Mouse (Mus musculus) CH12.LX (cell line): ENCODE data around the gene Mfsd2a. TPM values are rescaled to one million over a fixed set of nuclear protein-coding genes. Genes with fewer than 3 reads are reported as not detected.

Experiments used
- DNase-seq: peaks from one replicate; pipeline ENCODE4 v3.0.0-alpha.2; 2013; ENCODE audit errors: extremely low read depth
- H3K27ac ChIP-seq: 2 replicates; pipeline ENCODE4 v1.5.1; 2012; ENCODE audit warnings: low read depth, mild to moderate bottlenecking, control low read depth, moderate library complexity; ENCODE audit not compliant: insufficient read depth
- H3K27me3 ChIP-seq: replicated peaks from 2 replicates; pipeline ENCODE3; 2012; ENCODE audit warnings: inconsistent platforms
- H3K36me3 ChIP-seq, 2 experiments: replicated peaks in 1 of 2; 2 replicates each; pipeline versions ENCODE3 to v1.6.1; 2012; ENCODE audit warnings: inconsistent platforms in 1 of 2, low read length in 1 of 2, mild to moderate bottlenecking in 1 of 2, mixed read lengths in 1 of 2, moderate library complexity in 1 of 2; ENCODE audit not compliant: control insufficient read depth in 1 of 2, insufficient read depth in 1 of 2
- H3K4me1 ChIP-seq, 2 experiments: 2 replicates each; pipeline ENCODE4 v1.6.1; 2012; ENCODE audit warnings: inconsistent platforms in 1 of 2, moderate library complexity in 1 of 2; ENCODE audit not compliant: insufficient read depth in 2 of 2, control insufficient read depth in 1 of 2
- H3K4me2 ChIP-seq: 2 replicates; pipeline ENCODE4 v1.6.1; 2012; ENCODE audit warnings: low read depth, mild to moderate bottlenecking, control low read depth; ENCODE audit not compliant: poor library complexity, insufficient read depth, severe bottlenecking
- H3K4me3 ChIP-seq, 3 experiments: fragments of 150-350 bp in 1 of 3; sonication (generic) in 1 of 3; replicated peaks in 1 of 3; 2 replicates each; pipeline versions ENCODE3 to v1.5.1; 2011 to 2012; ENCODE audit warnings: low read depth in 2 of 3, low read length in 2 of 3, mild to moderate bottlenecking in 2 of 3, moderate library complexity in 2 of 3, control low read depth in 1 of 3, improper control_type of control experiment in 1 of 3, inconsistent platforms in 1 of 3, mixed read lengths in 1 of 3; ENCODE audit not compliant: poor library complexity in 1 of 3
- H3K79me2 ChIP-seq: replicated peaks from 2 replicates; pipeline ENCODE4 v1.6.1; 2012; ENCODE audit warnings: mild to moderate bottlenecking, moderate library complexity; ENCODE audit not compliant: control insufficient read depth, poor library complexity, insufficient read depth, severe bottlenecking; ENCODE audit errors: extremely low read depth
- H3K9ac ChIP-seq: 2 replicates; pipeline ENCODE4 v1.6.1; 2012; ENCODE audit warnings: low read depth, mild to moderate bottlenecking, control low read depth, moderate library complexity; ENCODE audit not compliant: insufficient read depth
- H3K9me3 ChIP-seq: replicated peaks from 2 replicates; pipeline ENCODE3; 2012; ENCODE audit warnings: low read length, inconsistent platforms, mixed read lengths
- CHD1 ChIP-seq: IDR thresholded peaks from 2 replicates; pipeline ENCODE4 v1.6.1; 2012; ENCODE audit warnings: low read depth, low read length, improper control_type of control experiment, inconsistent platforms
- CHD2 ChIP-seq: IDR thresholded peaks from 2 replicates; pipeline ENCODE4 v1.6.1; 2011; ENCODE audit warnings: low read length, improper control_type of control experiment
- CTCF ChIP-seq, 2 experiments: IDR thresholded peaks in 1 of 2; conservative IDR thresholded peaks in 1 of 2; 2 replicates each; pipeline ENCODE4 v1.5.1; 2011 to 2012; ENCODE audit warnings: low read depth in 2 of 2, low read length in 2 of 2, improper control_type of control experiment in 1 of 2, inconsistent platforms in 1 of 2, mild to moderate bottlenecking in 1 of 2, moderate library complexity in 1 of 2
- E2F4 ChIP-seq: IDR thresholded peaks from 2 replicates; pipeline ENCODE4 v1.6.1; 2011; ENCODE audit warnings: low read depth, low read length, improper control_type of control experiment; ENCODE audit not compliant: insufficient replicate concordance
- ELF1 ChIP-seq: IDR thresholded peaks from 2 replicates; pipeline ENCODE4 v1.6.1; 2014; ENCODE audit warnings: low read depth, mild to moderate bottlenecking, inconsistent platforms, low read length, improper control_type of control experiment
- ETS1 ChIP-seq: conservative IDR thresholded peaks from 2 replicates; pipeline ENCODE4 v1.6.1; 2012; ENCODE audit warnings: low read depth, mild to moderate bottlenecking, inconsistent platforms, low read length, improper control_type of control experiment, moderate library complexity
- GABPA ChIP-seq: IDR thresholded peaks from 2 replicates; pipeline ENCODE4 v1.6.1; 2012; ENCODE audit warnings: low read depth, low read length, improper control_type of control experiment, inconsistent platforms; ENCODE audit not compliant: insufficient replicate concordance
- JUN ChIP-seq: IDR thresholded peaks from 2 replicates; pipeline ENCODE4 v1.6.1; 2011; ENCODE audit warnings: low read depth, mild to moderate bottlenecking, low read length, improper control_type of control experiment, moderate library complexity; ENCODE audit not compliant: insufficient read depth
- JUND ChIP-seq: conservative IDR thresholded peaks from 2 replicates; pipeline ENCODE4 v1.6.1; 2011; ENCODE audit warnings: low read depth, low read length, improper control_type of control experiment
- KAT2A ChIP-seq: IDR thresholded peaks from 2 replicates; pipeline ENCODE4 v1.6.1; 2012; ENCODE audit warnings: low read length, improper control_type of control experiment, inconsistent platforms; ENCODE audit not compliant: insufficient replicate concordance
- MAFK ChIP-seq: IDR thresholded peaks from 2 replicates; pipeline ENCODE4 v1.6.1; 2011; ENCODE audit warnings: low read length, improper control_type of control experiment; ENCODE audit not compliant: insufficient replicate concordance
- MAX ChIP-seq: IDR thresholded peaks from 2 replicates; pipeline ENCODE4 v1.6.1; 2011; ENCODE audit warnings: low read length, improper control_type of control experiment
- MAZ ChIP-seq: IDR thresholded peaks from 2 replicates; pipeline ENCODE4 v1.6.1; 2012; ENCODE audit warnings: low read depth, mild to moderate bottlenecking, inconsistent platforms, low read length, improper control_type of control experiment, moderate library complexity
- MEF2A ChIP-seq: IDR thresholded peaks from 2 replicates; pipeline ENCODE4 v1.6.1; 2014; ENCODE audit warnings: low read depth, mild to moderate bottlenecking, inconsistent platforms, low read length, improper control_type of control experiment, borderline replicate concordance
- MXI1 ChIP-seq: IDR thresholded peaks from 2 replicates; pipeline ENCODE4 v1.6.1; 2011; ENCODE audit warnings: mild to moderate bottlenecking, low read depth, low read length, improper control_type of control experiment
- MYC ChIP-seq: IDR thresholded peaks from 2 replicates; pipeline ENCODE4 v1.6.1; 2011; ENCODE audit warnings: low read depth, mild to moderate bottlenecking, improper control_type of control experiment, low read length
- NELFE ChIP-seq: IDR thresholded peaks from 2 replicates; pipeline ENCODE4 v1.6.1; 2011; ENCODE audit warnings: low read depth, low read length, improper control_type of control experiment
- NRF1 ChIP-seq: IDR thresholded peaks from 2 replicates; pipeline ENCODE4 v1.6.1; 2014; ENCODE audit warnings: low read depth, mild to moderate bottlenecking, inconsistent platforms, low read length, improper control_type of control experiment, moderate library complexity
- PAX5 ChIP-seq: IDR thresholded peaks from 2 replicates; pipeline ENCODE4 v1.6.1; 2012; ENCODE audit warnings: low read length, inconsistent platforms, mixed read lengths
- POLR2A ChIP-seq: IDR thresholded peaks from 2 replicates; pipeline ENCODE4 v1.6.1; 2011; ENCODE audit warnings: low read depth, mild to moderate bottlenecking, improper control_type of control experiment, low read length
- POLR2AphosphoS2 ChIP-seq: IDR thresholded peaks from 2 replicates; pipeline ENCODE4 v1.6.1; 2011; ENCODE audit warnings: low read depth, low read length, improper control_type of control experiment
- RCOR1 ChIP-seq: conservative IDR thresholded peaks from 2 replicates; pipeline ENCODE4 v1.6.1; 2012; ENCODE audit warnings: low read depth, mild to moderate bottlenecking, inconsistent platforms, low read length, improper control_type of control experiment
- SIN3A ChIP-seq: IDR thresholded peaks from 2 replicates; pipeline ENCODE4 v1.6.1; 2012; ENCODE audit warnings: low read length, improper control_type of control experiment, inconsistent platforms
- SMC3 ChIP-seq: IDR thresholded peaks from 2 replicates; pipeline ENCODE4 v1.6.1; 2011; ENCODE audit warnings: low read depth, low read length, improper control_type of control experiment
- TBP ChIP-seq: conservative IDR thresholded peaks from 2 replicates; pipeline ENCODE4 v1.6.1; 2011; ENCODE audit warnings: low read depth, low read length, improper control_type of control experiment
- TCF12 ChIP-seq: IDR thresholded peaks from 2 replicates; pipeline ENCODE4 v1.6.1; 2014; ENCODE audit warnings: low read depth, mild to moderate bottlenecking, inconsistent platforms, low read length, improper control_type of control experiment
- ZKSCAN1 ChIP-seq: IDR thresholded peaks from 2 replicates; pipeline ENCODE4 v1.6.1; 2012; ENCODE audit warnings: low read depth, inconsistent platforms, low read length, improper control_type of control experiment, borderline replicate concordance
- ZNF384 ChIP-seq: IDR thresholded peaks from 2 replicates; pipeline ENCODE4 v1.6.1; 2012; ENCODE audit warnings: low read depth, low read length, improper control_type of control experiment, inconsistent platforms
- dilution Hi-C: fragments of 300-500 bp; cut with MboI; formaldehyde crosslinking; loops from 2 replicates; pipeline ENCODE4 v1.14.3; 2020; ENCODE audit warnings: low sequenced_read_pairs; ENCODE audit not compliant: extremely low pct_unique_long_range_greater_than_20kb, extremely low pct_ligation_motif_present
- in situ Hi-C: fragments of 300-500 bp; cut with MboI; formaldehyde crosslinking; loops from 3 replicates; pipeline ENCODE4 v1.14.3; 2019; ENCODE audit warnings: low sequenced_read_pairs, low pct_ligation_motif_present, low pct_unique_long_range_greater_than_20kb, mixed read lengths
- polyA plus RNA-seq: library from polyadenylated mRNA; unstranded; fragments of >175 nt; gene quantifications from 2 replicates; pipeline ENCODE4 v1.2.1, GENCODE M21; 2012; ENCODE audit warnings: low read depth; ENCODE audit not compliant: insufficient read length
- total RNA-seq, 2 experiments: library from RNA; depleted of rRNA; stranded (reverse); fragments of 300-350 nt in 1 of 2; fragments of >200 nt in 1 of 2; gene quantifications; 2 replicates each; pipeline ENCODE4 v1.2.3; 2012 to 2014

The Mfsd2a gene
- total and polyA plus RNA-seq, 3 experiments, result 17.3 to 18.3 (median 17.4) TPM

DNA sequence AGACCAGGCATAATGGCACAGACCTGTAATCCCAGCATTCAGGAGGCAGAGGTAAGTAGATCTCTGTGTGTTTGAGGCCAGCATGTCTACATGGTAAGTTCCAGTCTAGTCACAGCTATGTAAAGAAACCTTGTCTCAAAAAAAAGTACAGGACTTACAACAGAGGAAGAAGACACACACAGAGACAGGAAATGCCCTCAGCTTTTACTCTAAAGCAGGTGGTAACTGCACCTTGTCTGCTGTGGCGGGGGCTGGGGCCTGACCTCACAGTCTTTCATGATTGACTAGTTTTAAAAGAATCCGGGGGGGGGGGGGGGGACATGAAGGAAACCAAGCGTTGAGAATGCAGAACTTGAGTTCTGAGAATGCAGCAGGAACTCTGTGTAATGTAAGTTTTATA is 27.1 kb downstream of the Mfsd2a start:
- dilution Hi-C loops, result no loop called here
- H3K79me2 ChIP-seq, result no peaks in the 10 kb centered on the region; the same call in 1 of the 2 replicates
- peak overlapping the region; percentile 92 for H3K9ac ChIP-seq
- in situ Hi-C loops, result no loop called here
- H3K36me3 ChIP-seq, result peaks cover 0 to 4% of the 10 kb centered on the region in 2 experiments
- peak overlapping the region; percentile 95 for H3K4me2 ChIP-seq
- H3K27ac ChIP-seq, result peak overlapping the region; percentile 99
- H3K27me3 ChIP-seq, result no peaks in the 10 kb centered on the region
- H3K4me1 ChIP-seq, result peaks cover 16 to 56% of the 10 kb centered on the region in 2 experiments
- TF ChIP-seq MXI1 (no peak; the same call in 1 of the 2 replicates), NRF1 (no peak), JUN (no peak), MYC (no peak), ETS1 (peak; percentile 61; the same call in 1 of the 2 replicates), TBP (peak; percentile 69; the same call in 1 of the 2 replicates), MAFK (no peak), TCF12 (peak; percentile 73), POLR2AphosphoS2 (0 out of 2 replicates have a peak, but pooled peaks have one; percentile 57), KAT2A (no peak), SIN3A (no peak), ELF1 (peak; percentile 41; the same call in 1 of the 2 replicates), CHD2 (peak; percentile 56; the same call in 1 of the 2 replicates), POLR2A (peak; percentile 28; the same call in 1 of the 2 replicates), ZNF384 (peak; percentile 83), ZKSCAN1 (no peak), MAZ (0 out of 2 replicates have a peak, but pooled peaks have one; percentile 17)
- peak; percentile 78 for DNase-seq
- H3K4me3 ChIP-seq, result peak overlapping the region; percentile 57 to 61 (median 58)
- no peaks in the 10 kb centered on the region for H3K9me3 ChIP-seq

DNA sequence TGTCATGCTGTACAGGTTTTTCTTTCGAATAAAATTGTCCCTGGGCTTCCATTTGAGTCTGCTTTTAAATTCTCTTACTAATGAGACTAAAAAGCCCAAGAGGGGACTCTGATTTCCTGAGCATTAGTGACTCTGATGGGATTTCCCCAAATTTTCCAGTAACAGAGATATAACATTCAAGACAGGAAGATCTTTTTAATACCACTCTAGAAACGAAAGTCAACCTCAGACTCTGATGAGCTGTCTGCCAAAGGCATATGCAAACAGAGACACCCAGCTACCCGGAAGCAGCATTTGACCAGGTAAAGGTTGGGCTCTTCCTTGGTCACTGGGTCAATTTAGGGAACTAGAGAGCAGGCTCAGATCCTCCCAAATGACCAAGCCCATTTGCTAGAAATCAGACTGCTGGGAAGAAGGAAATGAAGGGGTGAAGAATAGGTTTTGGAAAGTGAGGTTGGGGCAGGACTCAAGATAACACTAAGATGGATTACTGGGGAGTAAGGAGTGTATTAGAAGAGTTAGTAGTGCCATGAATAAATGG is 27.9 kb downstream of the Mfsd2a start:
- H3K27me3 ChIP-seq, result no peaks in the 10 kb centered on the region
- H3K36me3 ChIP-seq, result peaks cover 0 to 7% of the 10 kb centered on the region in 2 experiments
- in situ Hi-C loops (no loop called here), dilution Hi-C loops (no loop called here)
- no peaks in the 10 kb centered on the region; the same call in 1 of the 2 replicates for H3K79me2 ChIP-seq
- H3K4me3 ChIP-seq, result peak overlapping the region; percentile 57 to 61 (median 58)
- H3K9me3 ChIP-seq, result no peaks in the 10 kb centered on the region
- peaks cover 12 to 49% of the 10 kb centered on the region in 2 experiments for H3K4me1 ChIP-seq
- H3K4me2 ChIP-seq, result peak overlapping the region; percentile 95
- peak overlapping the region; percentile 92 for H3K9ac ChIP-seq
- peak; percentile 80 for DNase-seq
- peak overlapping the region; percentile 99 for H3K27ac ChIP-seq
- TF ChIP-seq SMC3 (peak; percentile 9; the same call in 1 of the 2 replicates), MYC (peak; percentile 32; the same call in 1 of the 2 replicates), MAX (peak; percentile 51; the same call in 1 of the 2 replicates), GABPA (no peak), POLR2A (peak; percentile 50; the same call in 1 of the 2 replicates), E2F4 (no peak), NRF1 (no peak), RCOR1 (peak; percentile 84), PAX5 (no peak), JUN (peak; percentile 51; the same call in 1 of the 2 replicates), POLR2AphosphoS2 (peak; percentile 78; the same call in 1 of the 2 replicates), MAFK (peak; percentile 60; the same call in 1 of the 2 replicates), KAT2A (0 out of 2 replicates have a peak, but pooled peaks have one; percentile 45), ELF1 (peak; percentile 97), CHD1 (peak; percentile 91), MAZ (peak; percentile 65; the same call in 1 of the 2 replicates), CTCF (conservative IDR thresholded peaks at IDR 0.05 in 1 of 2, IDR thresholded peaks at IDR 0.05 in 1 of 2; ENCODE audit: low read depth in 2 of 2, low read length in 2 of 2) (no peak), ETS1 (peak; percentile 69), JUND (0 out of 2 replicates have a peak, but pooled peaks have one; percentile 59), SIN3A (peak; percentile 72), NELFE (peak; percentile 65), TCF12 (peak; percentile 76), MEF2A (peak; percentile 30; the same call in 1 of the 2 replicates)
